Mouse (Mus musculus): ENCODE measurements around the gene Parva. TPM values are rescaled to one million over a fixed set of nuclear protein-coding genes. Genes with fewer than 3 reads are reported as not detected.
A peak's percentile ranks its signal among the peaks of the same experiment; 100 is the strongest.

Gene Parva
- polyA plus RNA-seq, 1 experiment from 2014 or later, result 18.4 TPM

DNA sequence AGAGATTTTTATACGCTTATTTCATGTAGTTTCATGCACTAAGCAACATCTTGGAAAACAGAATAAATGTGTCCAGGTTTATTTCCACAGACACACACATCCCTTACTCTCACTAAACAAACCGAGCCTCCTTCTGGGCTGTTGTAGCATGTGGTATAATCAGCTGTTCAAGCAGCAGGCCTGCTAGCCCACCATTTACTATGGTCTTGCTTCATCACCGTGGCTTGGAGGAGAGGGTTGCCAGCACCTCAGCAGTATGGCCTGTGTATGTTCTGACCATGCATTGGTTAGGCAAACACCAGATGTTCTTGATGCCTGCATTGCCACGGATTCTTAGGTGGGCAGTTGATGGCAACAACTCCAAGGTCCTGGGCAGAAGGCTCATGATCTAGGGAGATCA is 30.6 kb downstream of the Parva start:
- H3K27ac ChIP-seq (ENCODE audit: low read depth, low read length), result no peak overlapping the region
- H3K9ac ChIP-seq (replicated peaks; ENCODE audit: low read depth, low read length), result no peak overlapping the region
- no peaks in the 10 kb centered on the region for H3K36me3 ChIP-seq (ENCODE audit: control insufficient read depth, insufficient read depth, low read length)
- no peaks in the 10 kb centered on the region for H3K27me3 ChIP-seq (ENCODE audit: control insufficient read depth, insufficient read depth, low read length)
- no peak for ATAC-seq (ENCODE audit: low read depth)
- 91% methylated on average over 4 of the region's 4 CpGs for WGBS
- no peaks in the 10 kb centered on the region for H3K4me1 ChIP-seq (ENCODE audit: control insufficient read depth, insufficient read depth, low read length)
- no peak overlapping the region for H3K4me3 ChIP-seq (ENCODE audit: low read depth, low read length)
- no peak overlapping the region for H3K4me2 ChIP-seq (ENCODE audit: low read depth, low read length)
- no peaks in the 10 kb centered on the region for H3K9me3 ChIP-seq (ENCODE audit: control insufficient read depth, low read length)

GRCm38 (mm10) chr7:112458440-112458839 is 31.1 kb downstream of the Parva start:
- no peak overlapping the region for H3K9ac ChIP-seq (replicated peaks; ENCODE audit: low read depth, low read length)
- WGBS, result 71% methylated on average over 5 of the region's 5 CpGs

GRCm38 (mm10) chr7:112463074-112463473 is 35.8 kb downstream of the Parva start:
- Histone ChIP-seq H3K4me3 (ENCODE audit: low read depth, low read length) (no peak overlapping the region), H3K27ac (ENCODE audit: low read depth, low read length) (no peak overlapping the region), H3K36me3 (ENCODE audit: control insufficient read depth, insufficient read depth, low read length) (no peaks in the 10 kb centered on the region), H3K9me3 (ENCODE audit: control insufficient read depth, low read length) (no peaks in the 10 kb centered on the region), H3K27me3 (ENCODE audit: control insufficient read depth, insufficient read depth, low read length) (no peaks in the 10 kb centered on the region), H3K9ac (replicated peaks; ENCODE audit: low read depth, low read length) (no peak overlapping the region), H3K4me1 (ENCODE audit: control insufficient read depth, insufficient read depth, low read length) (no peaks in the 10 kb centered on the region), H3K4me2 (ENCODE audit: low read depth, low read length) (no peak overlapping the region)
- ATAC-seq (ENCODE audit: low read depth), result no peak
- 9% methylated on average over 2 of the region's 2 CpGs for WGBS

More at GRCm38 (mm10) chr7:112458440-112458839, 31.1 kb downstream of the Parva start:
- no peaks in the 10 kb centered on the region for H3K27me3 ChIP-seq (ENCODE audit: control insufficient read depth, insufficient read depth, low read length)
- no peaks in the 10 kb centered on the region for H3K4me1 ChIP-seq (ENCODE audit: control insufficient read depth, insufficient read depth, low read length)
- no peak for ATAC-seq (ENCODE audit: low read depth)
- no peak overlapping the region for H3K4me3 ChIP-seq (ENCODE audit: low read depth, low read length)
- H3K9me3 ChIP-seq (ENCODE audit: control insufficient read depth, low read length), result no peaks in the 10 kb centered on the region
- no peaks in the 10 kb centered on the region for H3K36me3 ChIP-seq (ENCODE audit: control insufficient read depth, insufficient read depth, low read length)
- H3K27ac ChIP-seq (ENCODE audit: low read depth, low read length), result no peak overlapping the region
- H3K4me2 ChIP-seq (ENCODE audit: low read depth, low read length), result no peak overlapping the region

DNA sequence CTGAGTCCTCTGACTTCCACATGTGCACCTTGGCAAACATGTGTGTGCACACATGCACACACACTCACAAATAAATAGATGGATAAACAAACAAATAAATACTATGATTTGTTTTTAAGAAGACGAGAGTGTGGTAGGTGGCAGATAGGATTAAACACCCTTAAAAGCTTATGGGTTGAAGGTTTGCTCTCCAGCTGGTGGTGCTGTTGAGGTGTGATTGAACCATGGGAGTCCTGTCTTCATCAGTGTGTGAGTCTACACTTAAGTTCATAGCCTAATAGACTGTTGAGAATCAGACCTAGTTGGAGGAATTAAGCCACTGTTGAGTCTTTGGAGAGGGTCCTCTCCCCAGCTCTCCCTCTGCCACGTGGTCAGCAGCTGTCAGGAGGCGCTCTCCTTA is 38.6 kb downstream of the Parva start:
- H3K4me3 ChIP-seq (ENCODE audit: low read depth, low read length), result no peak overlapping the region
- no peaks in the 10 kb centered on the region for H3K27me3 ChIP-seq (ENCODE audit: control insufficient read depth, insufficient read depth, low read length)
- no peaks in the 10 kb centered on the region for H3K36me3 ChIP-seq (ENCODE audit: control insufficient read depth, insufficient read depth, low read length)
- H3K4me1 ChIP-seq (ENCODE audit: control insufficient read depth, insufficient read depth, low read length), result no peaks in the 10 kb centered on the region
- no peak overlapping the region for H3K27ac ChIP-seq (ENCODE audit: low read depth, low read length)
- H3K9ac ChIP-seq (replicated peaks; ENCODE audit: low read depth, low read length), result no peak overlapping the region
- H3K9me3 ChIP-seq (ENCODE audit: control insufficient read depth, low read length), result no peaks in the 10 kb centered on the region
- 78% methylated on average over 3 of the region's 3 CpGs for WGBS
- no peak overlapping the region for H3K4me2 ChIP-seq (ENCODE audit: low read depth, low read length)
- ATAC-seq (ENCODE audit: low read depth), result no peak

DNA sequence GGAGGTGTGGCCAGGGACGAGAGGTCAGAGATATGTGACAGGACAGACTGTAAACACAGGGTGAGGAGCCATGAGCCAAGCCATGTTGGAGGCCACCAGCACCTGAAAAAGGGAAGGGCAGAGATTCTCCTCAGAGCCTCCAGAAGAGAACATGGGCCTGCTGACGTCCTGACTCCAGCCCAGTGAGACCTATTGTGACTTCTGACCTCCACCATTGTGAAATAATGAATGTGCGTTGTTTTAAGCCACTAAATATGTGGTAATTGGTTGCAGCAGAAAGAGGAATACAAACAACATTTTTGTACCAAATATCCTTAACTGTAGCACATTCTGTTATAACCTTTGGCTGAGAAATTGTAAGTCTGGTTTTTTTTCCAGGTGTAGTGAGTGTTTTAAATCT is 39.5 kb downstream of the Parva start:
- Histone ChIP-seq H3K27ac (ENCODE audit: low read depth, low read length) (no peak overlapping the region), H3K36me3 (ENCODE audit: control insufficient read depth, insufficient read depth, low read length) (no peaks in the 10 kb centered on the region), H3K4me3 (ENCODE audit: low read depth, low read length) (no peak overlapping the region), H3K4me2 (ENCODE audit: low read depth, low read length) (no peak overlapping the region), H3K9me3 (ENCODE audit: control insufficient read depth, low read length) (no peaks in the 10 kb centered on the region), H3K4me1 (ENCODE audit: control insufficient read depth, insufficient read depth, low read length) (no peaks in the 10 kb centered on the region), H3K27me3 (ENCODE audit: control insufficient read depth, insufficient read depth, low read length) (no peaks in the 10 kb centered on the region), H3K9ac (replicated peaks; ENCODE audit: low read depth, low read length) (no peak overlapping the region)
- WGBS, result 74% methylated on average over 3 of the region's 3 CpGs
- no peak for ATAC-seq (ENCODE audit: low read depth)

DNA sequence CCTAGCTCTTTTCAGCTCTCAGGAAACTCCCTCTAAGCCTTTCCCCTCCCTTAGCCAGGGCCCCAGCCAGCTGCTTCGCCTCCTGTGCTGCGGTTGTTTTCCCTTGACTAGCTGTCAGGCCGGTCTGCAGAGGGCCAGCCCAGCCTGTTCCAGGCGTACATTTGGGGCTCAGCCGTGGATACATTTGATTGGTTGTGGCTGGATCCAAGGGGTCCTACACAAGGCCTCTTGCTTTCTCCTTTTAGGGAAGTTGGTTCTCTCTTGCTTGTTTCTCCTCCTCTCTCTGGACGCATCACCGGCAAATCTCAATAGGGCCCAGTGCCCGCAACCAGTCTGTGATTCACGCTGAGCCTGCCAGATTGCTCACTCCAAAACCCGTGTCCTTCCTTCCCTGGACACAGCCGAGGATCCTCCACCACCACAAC is 40.4 kb downstream of the Parva start:
- Histone ChIP-seq H3K9me3 (ENCODE audit: control insufficient read depth, low read length) (no peaks in the 10 kb centered on the region), H3K27ac (ENCODE audit: low read depth, low read length) (peak overlapping the region; percentile 59; the same call in 1 of the 2 replicates), H3K36me3 (ENCODE audit: control insufficient read depth, insufficient read depth, low read length) (no peaks in the 10 kb centered on the region), H3K4me1 (ENCODE audit: control insufficient read depth, insufficient read depth, low read length) (no peaks in the 10 kb centered on the region), H3K27me3 (ENCODE audit: control insufficient read depth, insufficient read depth, low read length) (no peaks in the 10 kb centered on the region), H3K4me3 (ENCODE audit: low read depth, low read length) (no peak overlapping the region), H3K4me2 (ENCODE audit: low read depth, low read length) (no peak overlapping the region), H3K9ac (replicated peaks; ENCODE audit: low read depth, low read length) (no peak overlapping the region)
- peak; percentile 71; the same call in 1 of the 2 replicates for ATAC-seq (ENCODE audit: low read depth)
- 24% methylated on average over 11 of the region's 11 CpGs for WGBS

GRCm38 (mm10) chr7:112469817-112470216 is 42.5 kb downstream of the Parva start:
- H3K36me3 ChIP-seq (ENCODE audit: control insufficient read depth, insufficient read depth, low read length), result no peaks in the 10 kb centered on the region
- H3K9ac ChIP-seq (replicated peaks; ENCODE audit: low read depth, low read length), result no peak overlapping the region
- WGBS, result 35% methylated on average over 5 of the region's 5 CpGs
- H3K27me3 ChIP-seq (ENCODE audit: control insufficient read depth, insufficient read depth, low read length), result no peaks in the 10 kb centered on the region
- H3K27ac ChIP-seq (ENCODE audit: low read depth, low read length), result no peak overlapping the region
- H3K4me3 ChIP-seq (ENCODE audit: low read depth, low read length), result no peak overlapping the region
- ATAC-seq (ENCODE audit: low read depth), result peak; percentile 55; the same call in 1 of the 2 replicates
- H3K9me3 ChIP-seq (ENCODE audit: control insufficient read depth, low read length), result no peaks in the 10 kb centered on the region
- H3K4me1 ChIP-seq (ENCODE audit: control insufficient read depth, insufficient read depth, low read length), result peaks cover 5% of the 10 kb centered on the region; the same call in 1 of the 2 replicates
- no peak overlapping the region for H3K4me2 ChIP-seq (ENCODE audit: low read depth, low read length)

DNA sequence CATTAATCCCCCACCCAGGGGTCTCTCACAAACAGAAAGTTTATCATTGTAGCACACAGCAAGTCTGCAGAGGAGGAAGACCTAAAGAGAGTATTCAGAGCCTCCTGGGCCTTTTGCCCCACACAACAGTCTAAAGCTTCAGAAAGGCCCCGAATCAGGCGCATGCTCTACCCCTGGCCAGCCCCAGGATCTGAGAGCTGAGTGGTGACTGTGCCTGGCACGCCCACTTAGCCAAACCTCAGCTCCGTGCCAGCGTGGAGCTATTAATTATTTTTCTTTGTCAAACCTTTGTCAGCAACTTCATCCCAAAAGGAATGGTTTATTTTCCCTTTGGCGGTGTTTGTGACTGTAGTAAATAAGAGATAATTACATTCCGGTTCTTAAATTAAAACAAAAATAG is 44.0 kb downstream of the Parva start:
- Histone ChIP-seq H3K4me1 (ENCODE audit: control insufficient read depth, insufficient read depth, low read length) (peaks cover 5% of the 10 kb centered on the region; the same call in 1 of the 2 replicates), H3K4me2 (ENCODE audit: low read depth, low read length) (no peak overlapping the region), H3K27ac (ENCODE audit: low read depth, low read length) (no peak overlapping the region), H3K27me3 (ENCODE audit: control insufficient read depth, insufficient read depth, low read length) (no peaks in the 10 kb centered on the region), H3K36me3 (ENCODE audit: control insufficient read depth, insufficient read depth, low read length) (no peaks in the 10 kb centered on the region), H3K4me3 (ENCODE audit: low read depth, low read length) (no peak overlapping the region), H3K9ac (replicated peaks; ENCODE audit: low read depth, low read length) (no peak overlapping the region), H3K9me3 (ENCODE audit: control insufficient read depth, low read length) (no peaks in the 10 kb centered on the region)
- WGBS, result 43% methylated on average over 7 of the region's 7 CpGs
- ATAC-seq (ENCODE audit: low read depth), result no peak

GRCm38 (mm10) chr7:112472024-112472707 is 44.9 kb downstream of the Parva start:
- H3K9me3 ChIP-seq (ENCODE audit: control insufficient read depth, low read length), result no peaks in the 10 kb centered on the region
- ATAC-seq (ENCODE audit: low read depth), result no peak
- no peak overlapping the region for H3K4me2 ChIP-seq (ENCODE audit: low read depth, low read length)
- H3K9ac ChIP-seq (replicated peaks; ENCODE audit: low read depth, low read length), result no peak overlapping the region
- H3K27ac ChIP-seq (ENCODE audit: low read depth, low read length), result no peak overlapping the region
- H3K4me3 ChIP-seq (ENCODE audit: low read depth, low read length), result no peak overlapping the region
- WGBS, result 84% methylated on average over 10 of the region's 10 CpGs
- H3K36me3 ChIP-seq (ENCODE audit: control insufficient read depth, insufficient read depth, low read length), result no peaks in the 10 kb centered on the region
- no peaks in the 10 kb centered on the region for H3K27me3 ChIP-seq (ENCODE audit: control insufficient read depth, insufficient read depth, low read length)
- H3K4me1 ChIP-seq (ENCODE audit: control insufficient read depth, insufficient read depth, low read length), result peaks cover 5% of the 10 kb centered on the region; the same call in 1 of the 2 replicates
